Mouse (Mus musculus) adrenal gland, adult 2 months (tissue): Measurements from ENCODE around the gene Agpat2. TPM values are rescaled to one million over a fixed set of nuclear protein-coding genes. Genes with fewer than 3 reads are reported as not detected.

Source experiments
- microRNA-seq, 2 experiments: library from miRNA; unstranded; fragments of <30 nt; microRNA quantifications; one replicate each; pipeline ENCODE4 v1.2.0; 2021
- polyA plus RNA-seq: library from polyadenylated mRNA; depleted of rRNA; stranded (reverse); fragments of >200 nt; gene quantifications from 2 replicates; pipeline ENCODE4 v1.2.3, GENCODE M21; 2012; rRNA removed
- total RNA-seq, 2 experiments: library from RNA; stranded (reverse); gene quantifications; 2 replicates each; pipeline ENCODE4 v1.2.3; 2021

The Agpat2 gene
- total and polyA plus RNA-seq, 3 experiments, result 469 to 591 (median 584) TPM

Small RNA genes within 50 kb of the gene (microRNA-seq; reads per million reads assigned to microRNA genes)
- gene Mir126a (2.1 to 2.6 reads per million in 2 experiments), gene Mir126b (0 reads per million in 2 experiments)

Other genes with a start within 250 kb of the Agpat2 start
- 1 to 10 TPM; 1.3 to 1.7 TPM for gene Card9, start 243.5 kb downstream of the Agpat2 start, total RNA-seq
- 4.9 and 5.0 TPM in 2 replicates for gene Card9, start 243.5 kb downstream of the Agpat2 start, polyA plus RNA-seq
- gene Snapc4, start 223.8 kb downstream of the Agpat2 start, total RNA-seq, result 10 to 100 TPM; 19.1 to 23.3 TPM
- 42.8 and 55.3 TPM in 2 replicates for gene Snapc4, start 223.8 kb downstream of the Agpat2 start, polyA plus RNA-seq
- 100 to 1,000 TPM in 1 of 2 experiments, 10 to 100 TPM in 1; 95.6 to 121 TPM for gene Entr1, start 215.1 kb downstream of the Agpat2 start, total RNA-seq
- gene Entr1, start 215.1 kb downstream of the Agpat2 start, polyA plus RNA-seq, result 93.3 TPM in 2 replicates
- 100 to 1,000 TPM; 144 to 148 TPM for gene Pmpca, start 215.1 kb downstream of the Agpat2 start, total RNA-seq
- 50.1 and 79.3 TPM in 2 replicates for gene Pmpca, start 215.1 kb downstream of the Agpat2 start, polyA plus RNA-seq
- 10 to 100 TPM; 17.2 to 18.0 TPM for gene Inpp5e, start 195.2 kb downstream of the Agpat2 start, total RNA-seq
- 35.2 and 36.2 TPM in 2 replicates for gene Inpp5e, start 195.2 kb downstream of the Agpat2 start, polyA plus RNA-seq
- gene Sec16a, start 159.2 kb downstream of the Agpat2 start, total RNA-seq, result 10 to 100 TPM; 46.4 to 70.8 TPM
- gene Sec16a, start 159.2 kb downstream of the Agpat2 start, polyA plus RNA-seq, result 70.1 and 84.9 TPM in 2 replicates
- 10 to 100 TPM; 17.6 to 21.1 TPM for gene Notch1, start 87.8 kb downstream of the Agpat2 start, total RNA-seq
- gene Notch1, start 87.8 kb downstream of the Agpat2 start, polyA plus RNA-seq, result 37.1 and 49.2 TPM in 2 replicates
- 100 to 1,000 TPM in 1 of 2 experiments, 10 to 100 TPM in 1; 71.2 to 146 TPM for gene Egfl7, start 24.4 kb downstream of the Agpat2 start, total RNA-seq
- gene Egfl7, start 24.4 kb downstream of the Agpat2 start, polyA plus RNA-seq, result 355 and 444 TPM in 2 replicates
- not detected for gene Gm20532, start 17.8 kb downstream of the Agpat2 start, total RNA-seq
- gene Gm20532, start 17.8 kb downstream of the Agpat2 start, polyA plus RNA-seq, result not detected in 2 replicates
- 10 to 100 TPM in 1 of 2 experiments, 1 to 10 TPM in 1; 6.9 to 15.7 TPM for gene Fam69b, start 24.0 kb upstream of the Agpat2 start, total RNA-seq
- 21.8 and 33.4 TPM in 2 replicates for gene Fam69b, start 24.0 kb upstream of the Agpat2 start, polyA plus RNA-seq
- not detected for gene Lcn4, start 66.9 kb upstream of the Agpat2 start, total RNA-seq
- gene Lcn4, start 66.9 kb upstream of the Agpat2 start, polyA plus RNA-seq, result not detected in 2 replicates